Mouse (Mus musculus): ENCODE results near the gene Mars. TPM values are rescaled to one million over a fixed set of nuclear protein-coding genes. Genes with fewer than 3 reads are reported as not detected.
"Not testable (repeated sequence)": the region's sequence is repeated elsewhere in the genome, so short reads cannot be mapped to it uniquely, and the experiment has no call there.

Mars gene
- polyA plus RNA-seq, 1 experiment from 2014 or later = 132 TPM

DNA sequence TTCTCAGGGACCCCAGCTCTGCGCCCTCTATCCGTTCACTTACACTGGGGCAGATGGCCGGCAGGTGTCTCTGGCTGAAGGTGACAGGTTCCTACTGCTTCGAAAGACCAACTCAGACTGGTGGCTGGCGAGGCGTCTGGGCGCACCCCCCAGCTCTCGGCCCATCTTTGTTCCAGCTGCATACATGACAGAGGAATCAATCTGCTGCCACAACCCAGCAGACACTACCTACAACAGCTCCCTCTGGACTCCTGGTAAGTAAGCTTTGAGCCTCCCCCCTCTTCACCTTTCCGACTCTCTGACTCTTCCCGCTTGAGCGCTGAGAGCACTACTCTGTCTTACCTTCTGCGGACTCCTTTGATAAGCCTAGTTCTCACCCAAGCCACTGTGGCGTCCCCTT lies 10.6 kb upstream of the Mars start:
- no peak overlapping the region for H3K9ac ChIP-seq
- 47% methylated on average over 13 of the region's 13 CpGs for WGBS
- peaks cover 32% of the 10 kb centered on the region for H3K27me3 ChIP-seq (ENCODE audit: insufficient read depth, low read length)
- no peak overlapping the region for H3K4me2 ChIP-seq
- H3K9me3 ChIP-seq (ENCODE audit: low read depth, low read length) = 0 out of 2 replicates have a peak, but pooled peaks cover 2% of the 10 kb centered on the region
- no peak for TF ChIP-seq CTCF (IDR thresholded peaks at IDR 0.05; ENCODE audit: low read depth)
- DNase-seq (no peak), ATAC-seq (ENCODE audit: insufficient read depth) (no peak)
- H3K36me3 ChIP-seq (ENCODE audit: insufficient read depth) = no peaks in the 10 kb centered on the region
- H3K4me3 ChIP-seq (ENCODE audit: low read depth, low read length) = no peak overlapping the region
- H3K4me1 ChIP-seq (ENCODE audit: insufficient read depth) = peaks cover 5% of the 10 kb centered on the region; the same call in 1 of the 2 replicates
- no peak overlapping the region for H3K27ac ChIP-seq (ENCODE audit: low read depth)

GRCm38 (mm10) chr10:127321621-127322020 lies 10.0 kb upstream of the Mars start, which contains the start of gene Arhgap9:
Arhgap9 (plus strand) TSS chr10:127321964.
- peaks cover 26% of the 10 kb centered on the region for H3K27me3 ChIP-seq (ENCODE audit: insufficient read depth, low read length)
- no peak for TF ChIP-seq CTCF (IDR thresholded peaks at IDR 0.05; ENCODE audit: low read depth)
- no peak within 1 kb of the TSS for H3K27ac ChIP-seq (ENCODE audit: low read depth)
- H3K9ac ChIP-seq = no peak within 1 kb of the TSS
- H3K9me3 ChIP-seq (ENCODE audit: low read depth, low read length) = no peaks in the 10 kb centered on the region
- peaks cover 5% of the 10 kb centered on the region; the same call in 1 of the 2 replicates for H3K4me1 ChIP-seq (ENCODE audit: insufficient read depth)
- H3K4me3 ChIP-seq (ENCODE audit: low read depth, low read length) = no peak within 1 kb of the TSS
- H3K4me2 ChIP-seq = no peak within 1 kb of the TSS
- DNase-seq (no peak), ATAC-seq (ENCODE audit: insufficient read depth) (no peak)
- H3K36me3 ChIP-seq (ENCODE audit: insufficient read depth) = no peaks in the 10 kb centered on the region
- WGBS = 76% methylated on average over 2 of the region's 3 CpGs

DNA sequence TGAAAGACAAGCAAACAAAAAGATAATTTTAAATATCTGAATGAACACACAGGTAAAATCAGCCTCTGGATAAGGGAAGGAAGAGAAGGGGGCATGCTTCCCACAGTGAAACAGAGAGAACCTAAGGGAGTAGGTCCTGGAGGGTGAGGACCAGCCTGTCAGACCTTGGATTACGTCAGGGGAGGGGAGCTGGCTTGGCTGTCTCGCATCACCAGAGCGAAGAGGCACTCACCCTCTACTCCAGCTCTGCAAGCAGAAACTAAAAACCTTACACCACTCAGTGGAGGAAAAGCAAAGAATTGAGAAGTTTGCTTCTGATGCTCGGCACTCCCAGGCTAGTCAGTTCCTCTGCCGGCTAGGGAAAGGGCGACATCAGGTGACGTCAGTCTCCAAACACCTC lies 8.4 kb upstream of the Mars start:
- H3K27me3 ChIP-seq (ENCODE audit: insufficient read depth, low read length) = peaks cover 10% of the 10 kb centered on the region; the same call in 1 of the 2 replicates

DNA sequence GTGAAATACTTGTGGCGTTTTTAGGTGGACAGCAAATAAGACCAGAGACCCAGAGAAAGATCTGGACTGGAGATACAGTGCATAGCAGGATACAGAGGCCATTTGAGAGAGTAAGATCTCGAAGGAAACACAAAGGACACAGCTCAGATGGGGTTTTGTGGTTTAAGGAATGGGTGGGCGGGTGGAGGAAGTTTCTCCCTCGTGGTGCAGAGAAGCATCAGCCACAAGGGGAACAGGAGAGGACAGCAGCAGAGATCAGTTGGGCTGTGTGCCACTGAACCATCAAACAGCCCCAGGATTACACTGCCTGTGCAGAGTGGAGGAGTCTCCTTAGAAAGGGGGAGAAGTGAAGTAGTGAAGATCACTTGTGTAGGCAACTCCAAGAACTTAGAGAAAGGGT lies 6.4 kb upstream of the Mars start:
- no peaks in the 10 kb centered on the region for H3K4me1 ChIP-seq (ENCODE audit: insufficient read depth)
- DNase-seq (no peak), ATAC-seq (ENCODE audit: insufficient read depth) (no peak)
- H3K36me3 ChIP-seq (ENCODE audit: insufficient read depth) = no peaks in the 10 kb centered on the region
- WGBS = 35% methylated on average over 4 of the region's 4 CpGs
- H3K4me3 ChIP-seq (ENCODE audit: low read depth, low read length) = no peak overlapping the region
- H3K27me3 ChIP-seq (ENCODE audit: insufficient read depth, low read length) = no peaks in the 10 kb centered on the region
- H3K9ac ChIP-seq = no peak overlapping the region
- H3K4me2 ChIP-seq = no peak overlapping the region
- no peaks in the 10 kb centered on the region for H3K9me3 ChIP-seq (ENCODE audit: low read depth, low read length)
- no peak for TF ChIP-seq CTCF (IDR thresholded peaks at IDR 0.05; ENCODE audit: low read depth)
- no peak overlapping the region for H3K27ac ChIP-seq (ENCODE audit: low read depth)

More for the DNA sequence above, 8.4 kb upstream of the Mars start:
- 57% methylated on average over 7 of the region's 7 CpGs for WGBS
- no peak overlapping the region for H3K4me2 ChIP-seq
- ATAC-seq (ENCODE audit: insufficient read depth) (no peak), DNase-seq (no peak)
- no peaks in the 10 kb centered on the region for H3K4me1 ChIP-seq (ENCODE audit: insufficient read depth)
- H3K9ac ChIP-seq = no peak overlapping the region
- no peak overlapping the region for H3K27ac ChIP-seq (ENCODE audit: low read depth)
- H3K9me3 ChIP-seq (ENCODE audit: low read depth, low read length) = no peaks in the 10 kb centered on the region
- H3K36me3 ChIP-seq (ENCODE audit: insufficient read depth) = no peaks in the 10 kb centered on the region
- TF ChIP-seq CTCF (IDR thresholded peaks at IDR 0.05; ENCODE audit: low read depth) = no peak
- H3K4me3 ChIP-seq (ENCODE audit: low read depth, low read length) = no peak overlapping the region

DNA sequence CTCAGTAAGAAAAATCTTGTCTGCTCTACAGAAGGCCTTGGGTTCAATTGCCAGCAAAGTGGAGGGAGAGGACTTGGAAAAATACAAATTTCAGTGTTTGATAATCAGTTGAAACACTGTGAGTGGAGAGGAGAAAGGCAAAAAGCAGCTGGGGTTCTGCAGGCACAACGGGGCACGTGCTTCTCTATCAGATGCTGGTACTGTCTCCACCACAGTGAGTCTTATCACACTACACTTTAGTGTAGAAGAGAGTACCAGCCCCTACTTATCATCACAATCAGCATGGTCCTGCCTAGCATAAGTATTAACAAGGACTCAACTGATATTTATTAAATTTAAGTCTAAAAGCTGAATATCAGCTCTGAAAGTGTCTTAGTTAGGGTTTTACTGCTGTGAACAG lies 5.7 kb upstream of the Mars start:
- no peaks in the 10 kb centered on the region for H3K4me1 ChIP-seq (ENCODE audit: insufficient read depth)
- no peak overlapping the region for H3K4me2 ChIP-seq
- H3K9me3 ChIP-seq (ENCODE audit: low read depth, low read length) = no peaks in the 10 kb centered on the region
- H3K27ac ChIP-seq (ENCODE audit: low read depth) = no peak overlapping the region
- no peaks in the 10 kb centered on the region for H3K27me3 ChIP-seq (ENCODE audit: insufficient read depth, low read length)
- no peak for ATAC-seq (ENCODE audit: insufficient read depth)
- H3K36me3 ChIP-seq (ENCODE audit: insufficient read depth) = no peaks in the 10 kb centered on the region
- no peak overlapping the region for H3K9ac ChIP-seq
- TF ChIP-seq CTCF (IDR thresholded peaks at IDR 0.05; ENCODE audit: low read depth) = no peak
- no peak overlapping the region for H3K4me3 ChIP-seq (ENCODE audit: low read depth, low read length)
- 68% methylated on average over 2 of the region's 2 CpGs for WGBS
- no peak for DNase-seq

GRCm38 (mm10) chr10:127314950-127315349 lies 3.4 kb upstream of the Mars start:
- not testable (repeated sequence) for H3K9ac ChIP-seq; DNase-seq; H3K27me3 ChIP-seq (ENCODE audit: insufficient read depth, low read length); H3K9me3 ChIP-seq (ENCODE audit: low read depth, low read length); H3K4me2 ChIP-seq; H3K4me3 ChIP-seq (ENCODE audit: low read depth, low read length); H3K27ac ChIP-seq (ENCODE audit: low read depth); H3K36me3 ChIP-seq (ENCODE audit: insufficient read depth); ATAC-seq (ENCODE audit: insufficient read depth); H3K4me1 ChIP-seq (ENCODE audit: insufficient read depth)
- WGBS = 71% methylated on average over 1 of the region's 1 CpGs

- not testable (repeated sequence) for DNase-seq
- WGBS = 85% methylated on average over 5 of the region's 5 CpGs
These were observed 1.9 kb upstream of the Mars start for GRCm38 (mm10) chr10:127313516-127313915.

GRCm38 (mm10) chr10:127312858-127313257 lies 1.3 kb upstream of the Mars start:
- no peaks in the 10 kb centered on the region for H3K27me3 ChIP-seq (ENCODE audit: insufficient read depth, low read length)
- no peak overlapping the region for H3K9ac ChIP-seq
- H3K9me3 ChIP-seq (ENCODE audit: low read depth, low read length) = no peaks in the 10 kb centered on the region
- ATAC-seq (ENCODE audit: insufficient read depth) (no peak), DNase-seq (no peak)
- no peak overlapping the region for H3K27ac ChIP-seq (ENCODE audit: low read depth)
- H3K4me3 ChIP-seq (ENCODE audit: low read depth, low read length) = no peak overlapping the region
- H3K4me2 ChIP-seq = no peak overlapping the region
- H3K4me1 ChIP-seq (ENCODE audit: insufficient read depth) = no peaks in the 10 kb centered on the region
- TF ChIP-seq CTCF (IDR thresholded peaks at IDR 0.05; ENCODE audit: low read depth) = no peak
- 58% methylated on average over 4 of the region's 4 CpGs for WGBS
- H3K36me3 ChIP-seq (ENCODE audit: insufficient read depth) = peaks cover 18% of the 10 kb centered on the region

More at GRCm38 (mm10) chr10:127313516-127313915, 1.9 kb upstream of the Mars start:
- not testable (repeated sequence) for H3K9me3 ChIP-seq (ENCODE audit: low read depth, low read length); H3K27ac ChIP-seq (ENCODE audit: low read depth); H3K27me3 ChIP-seq (ENCODE audit: insufficient read depth, low read length); H3K4me2 ChIP-seq; H3K9ac ChIP-seq; ATAC-seq (ENCODE audit: insufficient read depth); H3K4me3 ChIP-seq (ENCODE audit: low read depth, low read length); H3K4me1 ChIP-seq (ENCODE audit: insufficient read depth)
- H3K36me3 ChIP-seq (ENCODE audit: insufficient read depth) = peaks cover 11% of the 10 kb centered on the region
